Mouse (Mus musculus) heart, embryonic 13.5 days (tissue): ENCODE measurements around the gene Sec31a. TPM values are rescaled to one million over a fixed set of nuclear protein-coding genes. Genes with fewer than 3 reads are reported as not detected.

Experiments
- ATAC-seq: fragments of 200-750 bp; cut with Nextera tagmentation; 2 replicates; pipeline ENCODE4 v1.8.0; 2017; ENCODE audit warnings: moderate TSS enrichment; ENCODE audit not compliant: insufficient number of reproducible peaks, low FRiP score, low TSS enrichment; ENCODE audit errors: extremely low read depth
- H3K27ac ChIP-seq: fragments of 300-500 bp; sonication (generic); replicated peaks from 2 replicates; pipeline ENCODE4 v1.5.1; 2015; ENCODE audit warnings: moderate library complexity, mild to moderate bottlenecking, inconsistent platforms
- H3K27me3 ChIP-seq: fragments of 300-500 bp; sonication (generic); replicated peaks from 2 replicates; pipeline ENCODE4 v1.6.1; 2015; ENCODE audit warnings: mild to moderate bottlenecking, inconsistent platforms
- H3K36me3 ChIP-seq: fragments of 300-500 bp; sonication (generic); 2 replicates; pipeline ENCODE4 v1.6.1; 2015; ENCODE audit warnings: mild to moderate bottlenecking, inconsistent platforms
- H3K4me1 ChIP-seq: fragments of 300-500 bp; sonication (generic); 2 replicates; pipeline ENCODE4 v1.6.1; 2015; ENCODE audit warnings: inconsistent platforms
- H3K4me2 ChIP-seq: fragments of 300-500 bp; sonication (generic); 2 replicates; pipeline ENCODE4 v1.6.1; 2015; ENCODE audit warnings: inconsistent platforms, mild to moderate bottlenecking, moderate library complexity
- H3K4me3 ChIP-seq: fragments of 300-500 bp; sonication (generic); 2 replicates; pipeline ENCODE4 v1.5.1; 2015; ENCODE audit warnings: moderate library complexity, mild to moderate bottlenecking, inconsistent platforms
- H3K9ac ChIP-seq: fragments of 300-500 bp; sonication (generic); 2 replicates; pipeline ENCODE4 v1.6.1; 2015; ENCODE audit warnings: inconsistent platforms, mild to moderate bottlenecking, moderate library complexity
- H3K9me3 ChIP-seq: fragments of 300-500 bp; sonication (generic); 2 replicates; pipeline ENCODE4 v1.6.1; 2016; ENCODE audit warnings: inconsistent platforms
- WGBS: fragments of 180-500 bp; shearing (Covaris S2); methylation state at CpG from one replicate; pipeline ENCODE4 v1.1.7; 2015; ENCODE audit warnings: mixed read lengths; 5-methylcytosine and 5-hydroxymethylcytosine counted together
- polyA plus RNA-seq: library from polyadenylated mRNA; unstranded; fragments of >200 nt; fragmentation: Nextera tagmentation; extraction: Ambion mirVana; gene quantifications from 2 replicates; pipeline ENCODE4 v1.2.1, GENCODE M21; 2015

Gene Sec31a
- polyA plus RNA-seq, 1 experiment from 2014 or later, result 146 TPM

- Histone ChIP-seq H3K4me2 (no peak overlapping the region), H3K27ac (peak overlapping the region; percentile 63)
- whole genome bisulfite sequencing, result 54% methylated on average over 10 of the region's 10 CpGs
Measured at GRCm38 (mm10) chr5:100349287-100350215, 66.5 kb downstream of the Sec31a start.

GRCm38 (mm10) chr5:100345118-100345517 is 70.9 kb downstream of the Sec31a start:
- H3K9me3 ChIP-seq, result no peaks in the 10 kb centered on the region
- no peaks in the 10 kb centered on the region for H3K36me3 ChIP-seq
- H3K27ac ChIP-seq, result no peak overlapping the region
- no peak for ATAC-seq
- no peak overlapping the region for H3K9ac ChIP-seq
- H3K4me1 ChIP-seq, result peaks cover 31% of the 10 kb centered on the region
- no peaks in the 10 kb centered on the region for H3K27me3 ChIP-seq
- no peak overlapping the region for H3K4me2 ChIP-seq
- no peak overlapping the region for H3K4me3 ChIP-seq
- WGBS, result 90% methylated on average over 1 of the region's 1 CpGs

More at GRCm38 (mm10) chr5:100349287-100350215, 66.5 kb downstream of the Sec31a start:
- Histone ChIP-seq H3K36me3 (no peaks in the 10 kb centered on the region), H3K9ac (no peak overlapping the region), H3K27me3 (no peaks in the 10 kb centered on the region), H3K4me1 (peaks cover 55% of the 10 kb centered on the region), H3K9me3 (no peaks in the 10 kb centered on the region), H3K4me3 (no peak overlapping the region)
- no peak for ATAC-seq

- H3K4me1 ChIP-seq, result peaks cover 20% of the 10 kb centered on the region
- 54% methylated on average over 6 of the region's 6 CpGs for WGBS
Measured at GRCm38 (mm10) chr5:100343087-100343486, 72.9 kb downstream of the Sec31a start.

GRCm38 (mm10) chr5:100342422-100342821 is 73.6 kb downstream of the Sec31a start:
- Histone ChIP-seq H3K4me1 (peaks cover 20% of the 10 kb centered on the region), H3K27ac (no peak overlapping the region), H3K9ac (no peak overlapping the region), H3K36me3 (no peaks in the 10 kb centered on the region), H3K27me3 (no peaks in the 10 kb centered on the region), H3K9me3 (no peaks in the 10 kb centered on the region), H3K4me3 (no peak overlapping the region), H3K4me2 (no peak overlapping the region)
- WGBS, result 78% methylated on average over 6 of the region's 6 CpGs
- no peak for ATAC-seq

More at GRCm38 (mm10) chr5:100343087-100343486, 72.9 kb downstream of the Sec31a start:
- no peaks in the 10 kb centered on the region for H3K36me3 ChIP-seq
- H3K27me3 ChIP-seq, result no peaks in the 10 kb centered on the region
- ATAC-seq, result no peak
- H3K4me2 ChIP-seq, result no peak overlapping the region
- no peak overlapping the region for H3K27ac ChIP-seq
- no peak overlapping the region for H3K4me3 ChIP-seq
- H3K9me3 ChIP-seq, result no peaks in the 10 kb centered on the region
- H3K9ac ChIP-seq, result no peak overlapping the region

- H3K36me3 ChIP-seq, result no peaks in the 10 kb centered on the region
- no peak for ATAC-seq
- H3K4me3 ChIP-seq, result no peak overlapping the region
- peaks cover 16% of the 10 kb centered on the region for H3K4me1 ChIP-seq
- H3K9me3 ChIP-seq, result no peaks in the 10 kb centered on the region
- H3K27me3 ChIP-seq, result no peaks in the 10 kb centered on the region
- H3K27ac ChIP-seq, result no peak overlapping the region
- H3K4me2 ChIP-seq, result no peak overlapping the region
- no peak overlapping the region for H3K9ac ChIP-seq
- WGBS, result 81% methylated on average over 7 of the region's 7 CpGs
Measured at GRCm38 (mm10) chr5:100341042-100341441, 75.0 kb downstream of the Sec31a start.

GRCm38 (mm10) chr5:100337852-100338251 is 78.2 kb downstream of the Sec31a start:
- H3K4me1 ChIP-seq, result peaks cover 16% of the 10 kb centered on the region
- no peaks in the 10 kb centered on the region for H3K36me3 ChIP-seq
- H3K4me2 ChIP-seq, result no peak overlapping the region
- ATAC-seq, result no peak
- H3K27me3 ChIP-seq, result no peaks in the 10 kb centered on the region
- H3K27ac ChIP-seq, result no peak overlapping the region
- no peak overlapping the region for H3K9ac ChIP-seq
- WGBS, result 83% methylated on average over 4 of the region's 4 CpGs
- no peaks in the 10 kb centered on the region for H3K9me3 ChIP-seq
- H3K4me3 ChIP-seq, result no peak overlapping the region

- Histone ChIP-seq H3K9me3 (no peaks in the 10 kb centered on the region), H3K27ac (no peak overlapping the region), H3K36me3 (no peaks in the 10 kb centered on the region), H3K9ac (no peak overlapping the region), H3K4me2 (no peak overlapping the region), H3K27me3 (no peaks in the 10 kb centered on the region), H3K4me1 (peaks cover 20% of the 10 kb centered on the region), H3K4me3 (no peak overlapping the region)
- ATAC-seq, result no peak
- 82% methylated on average over 7 of the region's 7 CpGs for WGBS
Measured at GRCm38 (mm10) chr5:100336876-100337275, 79.2 kb downstream of the Sec31a start.

GRCm38 (mm10) chr5:100335581-100336080 is 80.4 kb downstream of the Sec31a start:
- no peaks in the 10 kb centered on the region for H3K36me3 ChIP-seq
- no peak overlapping the region for H3K4me3 ChIP-seq
- H3K27ac ChIP-seq, result no peak overlapping the region
- H3K4me2 ChIP-seq, result no peak overlapping the region
- 88% methylated on average over 5 of the region's 5 CpGs for WGBS
- peaks cover 20% of the 10 kb centered on the region for H3K4me1 ChIP-seq
- H3K9me3 ChIP-seq, result no peaks in the 10 kb centered on the region
- no peak for ATAC-seq
- H3K9ac ChIP-seq, result no peak overlapping the region
- no peaks in the 10 kb centered on the region for H3K27me3 ChIP-seq

GRCm38 (mm10) chr5:100334686-100335085 is 81.3 kb downstream of the Sec31a start:
- whole genome bisulfite sequencing, result 56% methylated on average over 6 of the region's 6 CpGs
- no peaks in the 10 kb centered on the region for H3K9me3 ChIP-seq
- no peak overlapping the region for H3K4me2 ChIP-seq
- no peak overlapping the region for H3K9ac ChIP-seq
- H3K4me3 ChIP-seq, result no peak overlapping the region
- H3K36me3 ChIP-seq, result no peaks in the 10 kb centered on the region
- ATAC-seq, result no peak
- no peak overlapping the region for H3K27ac ChIP-seq
- peaks cover 20% of the 10 kb centered on the region for H3K4me1 ChIP-seq
- H3K27me3 ChIP-seq, result no peaks in the 10 kb centered on the region

GRCm38 (mm10) chr5:100333607-100334380 is 82.2 kb downstream of the Sec31a start:
- H3K9me3 ChIP-seq, result no peaks in the 10 kb centered on the region
- H3K36me3 ChIP-seq, result no peaks in the 10 kb centered on the region
- no peak overlapping the region for H3K4me3 ChIP-seq
- H3K9ac ChIP-seq, result no peak overlapping the region
- WGBS, result 50% methylated on average over 14 of the region's 14 CpGs
- no peak for ATAC-seq
- H3K4me2 ChIP-seq, result no peak overlapping the region
- H3K4me1 ChIP-seq, result peaks cover 20% of the 10 kb centered on the region
- no peaks in the 10 kb centered on the region for H3K27me3 ChIP-seq
- peak overlapping the region; percentile 36; the same call in 1 of the 2 replicates for H3K27ac ChIP-seq

GRCm38 (mm10) chr5:100332300-100333004 is 83.6 kb downstream of the Sec31a start:
- ATAC-seq, result no peak
- no peaks in the 10 kb centered on the region for H3K9me3 ChIP-seq
- no peak overlapping the region; the same call in 1 of the 2 replicates for H3K9ac ChIP-seq
- WGBS, result 68% methylated on average over 8 of the region's 8 CpGs
- H3K27ac ChIP-seq, result peak overlapping the region; percentile 36; the same call in 1 of the 2 replicates
- no peaks in the 10 kb centered on the region for H3K27me3 ChIP-seq
- H3K4me2 ChIP-seq, result no peak overlapping the region
- H3K36me3 ChIP-seq, result no peaks in the 10 kb centered on the region
- H3K4me1 ChIP-seq, result peaks cover 30% of the 10 kb centered on the region
- no peak overlapping the region for H3K4me3 ChIP-seq
